Mouse (Mus musculus): ENCODE measurements around the gene Fmnl2.

GRCm38 (mm10) chr2:53013051-53013450 lies 155.4 kb downstream of the Fmnl2 start:
- TF ChIP-seq CTCF (IDR thresholded peaks at IDR 0.05; ENCODE audit: extremely low read depth, insufficient read depth, insufficient read length, insufficient replicate concordance): no peak
- no peak for TF ChIP-seq POLR2A (IDR thresholded peaks at IDR 0.05; ENCODE audit: low read depth, low read length)
